Mouse (Mus musculus): Measurements from ENCODE around the gene Prdm13.

Gene Prdm13

DNA sequence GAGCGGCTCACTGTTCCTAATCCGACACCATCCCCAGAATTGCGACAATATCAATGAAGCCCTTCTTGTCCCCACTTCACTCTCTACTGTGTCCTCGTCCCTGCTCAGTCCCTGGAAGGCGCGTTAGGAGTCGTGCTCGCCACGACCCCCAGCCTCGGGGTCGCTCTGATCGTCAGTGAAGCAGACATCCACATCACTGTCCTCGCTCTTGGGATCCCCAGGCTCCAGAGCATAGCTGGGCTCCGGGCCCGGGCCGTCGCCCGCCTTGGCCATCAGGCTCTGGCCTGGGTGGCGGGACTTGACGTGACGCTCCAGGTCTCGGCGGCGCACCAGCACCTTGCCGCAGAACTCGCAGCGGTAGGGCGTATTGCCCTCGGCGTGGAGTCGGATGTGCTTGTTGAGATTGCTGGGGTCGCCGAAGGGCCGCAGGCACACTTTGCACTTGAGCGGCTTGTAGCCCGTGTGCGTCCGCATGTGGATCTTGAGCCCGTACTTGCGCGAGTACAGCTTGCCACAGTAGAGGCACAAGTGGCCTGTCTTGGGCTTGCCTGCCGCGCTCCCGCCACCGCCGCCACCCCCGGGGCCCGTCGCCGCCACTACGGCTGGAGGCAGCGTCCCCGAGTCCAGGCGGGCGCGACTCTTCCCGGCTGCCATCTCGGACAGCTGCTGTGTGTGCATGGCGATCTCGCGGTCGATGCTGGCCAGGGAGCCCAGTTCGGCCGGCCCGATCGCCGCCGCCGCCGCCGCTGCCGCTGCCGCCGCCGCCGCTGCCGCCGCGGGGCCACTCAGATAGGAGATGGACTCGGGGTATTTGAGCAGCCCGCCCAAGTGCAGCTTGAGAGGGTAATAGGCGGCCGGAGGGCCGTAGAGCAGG is 7.4 kb downstream of the Prdm13 start:
- peak; percentile 53 for DNase-seq (ENCODE audit: low spot score)

DNA sequence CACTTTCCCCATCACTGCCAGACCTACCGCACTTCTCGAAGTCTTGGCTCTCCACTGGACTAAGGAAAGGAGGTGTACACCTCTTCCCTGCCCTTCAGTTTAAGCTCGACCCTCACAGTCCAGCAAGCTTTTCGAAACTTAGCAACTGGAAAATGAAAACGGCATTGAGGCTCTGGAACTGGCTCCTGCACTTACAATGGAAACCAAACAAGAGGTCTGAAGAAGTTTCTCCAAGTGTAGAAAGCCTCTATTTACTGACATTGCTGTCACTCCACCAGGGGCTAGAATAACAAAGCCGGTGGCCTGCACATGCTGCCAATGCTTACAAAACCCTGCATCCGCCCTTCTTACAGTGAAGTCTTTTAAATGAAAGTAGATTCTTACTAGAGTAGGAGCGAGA is 11.1 kb downstream of the Prdm13 start:
- DNase-seq (ENCODE audit: low spot score), result peak; percentile 28

GRCm38 (mm10) chr4:21674042-21674441 is 11.7 kb downstream of the Prdm13 start:
- DNase-seq (ENCODE audit: low spot score), result peak; percentile 46

DNA sequence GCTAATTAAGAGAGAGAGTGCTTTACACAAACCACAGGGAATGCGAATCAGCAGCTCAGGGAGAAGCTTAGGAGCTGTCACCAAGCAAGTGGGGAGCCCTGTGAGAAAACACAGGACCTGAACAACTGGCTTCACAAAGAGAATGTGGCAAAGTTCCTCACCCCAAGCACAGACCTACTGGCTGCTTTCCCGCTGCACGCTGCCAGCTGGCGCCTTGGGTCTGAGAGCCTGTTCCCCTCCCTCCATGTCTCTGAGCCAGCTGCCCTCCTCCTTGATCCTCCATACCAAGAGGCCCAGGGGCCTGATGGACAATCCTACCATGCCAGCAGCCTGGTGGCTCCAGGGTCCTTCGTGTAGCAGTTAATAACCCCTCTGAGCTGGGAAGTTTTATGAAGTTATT is 19.8 kb downstream of the Prdm13 start:
- peak; percentile 3 for DNase-seq (ENCODE audit: low spot score)

GRCm38 (mm10) chr4:21658184-21658583 is 27.6 kb downstream of the Prdm13 start:
- peak; percentile 12 for DNase-seq (ENCODE audit: low spot score)

DNA sequence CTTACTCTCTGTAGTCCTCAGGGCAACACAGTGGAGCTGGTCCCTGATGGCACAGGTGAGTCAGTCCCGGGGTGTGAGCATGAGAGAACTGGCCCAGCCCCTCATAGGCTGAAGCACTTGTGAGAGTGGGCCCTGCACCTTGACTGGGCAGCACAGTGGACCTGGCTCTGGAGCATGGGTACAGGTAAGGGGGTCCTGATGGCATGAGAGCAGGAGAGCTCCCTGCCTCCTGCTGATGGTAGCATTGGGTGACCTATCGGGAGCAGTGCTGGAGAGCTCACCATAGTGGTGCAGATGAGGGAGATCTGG is 56.5 kb downstream of the Prdm13 start:
- no peak for DNase-seq (ENCODE audit: low spot score)

DNA sequence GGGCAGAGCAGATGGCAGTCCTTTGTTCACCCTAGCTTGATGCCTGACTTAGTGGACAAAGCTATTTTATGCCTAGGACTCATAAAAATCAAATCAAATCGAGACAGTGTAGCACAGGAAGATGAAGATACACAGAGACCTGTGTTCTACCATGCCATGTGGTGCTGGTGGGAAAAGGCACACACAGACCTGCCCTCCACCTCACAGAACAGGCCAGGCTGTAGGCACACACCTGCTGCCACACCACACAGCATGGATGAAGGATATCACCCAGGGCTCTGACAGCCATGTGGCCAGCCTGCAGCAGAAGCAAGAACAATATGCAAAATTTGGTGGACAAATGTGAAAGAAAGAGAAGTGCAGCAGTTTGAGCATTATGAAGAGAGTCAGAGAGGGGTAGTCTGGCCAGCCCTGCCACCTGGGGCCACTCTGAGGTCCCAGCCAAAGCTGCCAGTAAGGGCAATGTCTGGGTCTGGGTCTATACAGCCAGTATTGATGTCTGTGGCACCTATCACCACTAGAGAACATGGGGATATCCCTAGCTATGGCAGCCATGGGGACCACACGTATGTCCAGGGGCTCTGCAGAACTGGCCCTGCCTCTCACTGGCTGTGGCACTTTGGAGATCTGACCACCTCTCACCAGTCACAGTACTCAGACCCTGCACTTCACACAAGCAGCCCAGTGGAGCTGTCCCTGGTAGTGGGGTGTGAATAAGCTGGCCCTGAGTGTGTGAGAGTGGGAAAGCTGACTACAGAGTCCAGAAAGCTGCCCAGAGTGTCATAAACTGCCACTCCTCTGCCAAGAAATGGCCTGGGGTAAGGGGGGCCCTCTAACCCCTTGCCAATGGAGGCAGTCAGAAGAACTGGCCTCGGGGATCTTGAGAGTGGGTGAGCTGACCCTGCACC is 57.1 kb downstream of the Prdm13 start:
- DNase-seq (ENCODE audit: low spot score), result no peak

All from embryo, embryonic 10.5 days (tissue).